Mouse (Mus musculus) liver, adult 2 months (tissue): ENCODE results near the gene Nudt3.

Experiments
- CTCF ChIP-seq: fragments of 200-500 bp; IDR thresholded peaks from 2 replicates; pipeline ENCODE4 v1.5.1; 2011; ENCODE audit warnings: low read depth, low read length, control low read depth
- POLR2A ChIP-seq: fragments of 200-500 bp; IDR thresholded peaks from 2 replicates; pipeline ENCODE4 v1.6.1; 2011; ENCODE audit warnings: low read length, control low read depth; ENCODE audit not compliant: insufficient read depth; ENCODE audit errors: extremely low read depth

- no peak for TF ChIP-seq POLR2A
- TF ChIP-seq CTCF = no peak
These were observed 70.8 kb downstream of the Nudt3 start for GRCm38 (mm10) chr17:27552215-27553201.
